Mouse (Mus musculus): ENCODE results near the gene Tdrd9. TPM values are rescaled to one million over a fixed set of nuclear protein-coding genes. Genes with fewer than 3 reads are reported as not detected.

Gene Tdrd9
- polyA plus RNA-seq, 1 experiment from 2014 or later = 0.23 TPM

DNA sequence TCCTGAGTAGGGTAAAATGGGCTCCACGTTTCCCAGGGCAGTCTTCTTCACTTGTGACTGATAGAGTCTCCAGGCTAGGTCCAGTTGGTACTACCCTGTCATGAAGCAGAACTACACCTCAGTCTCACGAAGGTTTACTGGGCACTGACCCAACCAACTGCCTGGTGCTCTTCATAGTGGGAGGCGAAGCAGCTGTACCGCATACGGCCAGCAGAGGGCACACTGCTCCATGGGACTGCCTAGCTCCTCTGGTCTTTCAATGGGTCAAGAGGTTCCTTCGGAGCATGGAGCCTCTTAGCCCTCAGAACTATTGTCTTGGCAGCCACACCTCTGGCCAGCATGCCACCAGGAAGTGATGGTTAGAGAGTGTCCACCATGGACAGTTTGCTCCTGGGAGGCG lies 142.4 kb downstream of the Tdrd9 start:
- Histone ChIP-seq H3K36me3 (no peaks in the 10 kb centered on the region), H3K27me3 (peaks cover 30% of the 10 kb centered on the region), H3K4me3 (replicated peaks) (no peak overlapping the region), H3K4me2 (replicated peaks) (no peak overlapping the region), H3K9me3 (no peaks in the 10 kb centered on the region), H3K4me1 (replicated peaks) (no peaks in the 10 kb centered on the region), H3K27ac (no peak overlapping the region), H3K9ac (replicated peaks) (no peak overlapping the region)
- 9% methylated on average over 7 of the region's 7 CpGs for WGBS
- ATAC-seq = peak; percentile 51

DNA sequence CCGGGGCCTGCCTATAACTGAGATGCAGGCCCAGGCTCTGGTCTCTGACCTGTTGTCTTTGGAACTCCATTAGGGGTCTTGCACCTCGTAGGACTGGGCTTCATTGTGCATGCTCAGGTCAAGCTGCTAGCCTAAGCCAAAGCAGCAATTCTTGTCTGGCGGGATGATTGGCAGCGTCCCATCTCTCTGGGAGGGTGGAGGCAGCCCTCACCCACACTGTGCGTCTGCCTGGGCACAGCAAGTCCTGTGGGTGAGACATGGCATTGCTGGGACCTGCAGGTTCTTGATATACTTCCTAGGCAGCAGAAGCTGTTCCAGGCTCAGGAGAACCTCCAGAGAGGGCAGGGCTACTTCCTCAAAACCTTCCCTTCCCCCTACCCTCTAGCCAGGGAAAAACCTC lies 145.6 kb downstream of the Tdrd9 start:
- no peaks in the 10 kb centered on the region for H3K9me3 ChIP-seq

DNA sequence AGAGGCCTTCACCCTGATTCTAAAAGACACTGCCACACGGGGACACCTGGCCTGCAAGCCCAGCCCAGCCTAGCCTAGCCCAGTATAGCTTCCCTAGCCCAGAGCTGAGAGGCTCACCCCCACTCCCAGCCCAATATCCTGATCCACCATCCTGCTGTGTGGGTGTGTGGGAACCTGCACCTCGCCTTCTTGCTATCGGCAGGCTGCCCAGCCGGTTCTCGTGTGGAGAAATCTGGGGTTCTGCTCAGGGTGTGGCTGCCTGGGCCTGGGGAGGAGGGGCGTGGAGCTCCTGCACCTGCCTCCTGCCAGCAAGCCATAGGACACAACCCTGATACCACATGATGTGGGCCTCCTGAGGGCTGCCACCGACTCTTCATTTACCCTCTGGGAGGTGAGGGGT lies 146.3 kb downstream of the Tdrd9 start:
- no peak overlapping the region for H3K4me2 ChIP-seq (replicated peaks)
- no peak for ATAC-seq
- no peaks in the 10 kb centered on the region for H3K4me1 ChIP-seq (replicated peaks)
- 79% methylated on average over 7 of the region's 7 CpGs for WGBS
- H3K4me3 ChIP-seq (replicated peaks) = no peak overlapping the region
- no peak overlapping the region for H3K27ac ChIP-seq
- peaks cover 19% of the 10 kb centered on the region; the same call in 1 of the 2 replicates for H3K27me3 ChIP-seq
- H3K36me3 ChIP-seq = no peaks in the 10 kb centered on the region
- H3K9me3 ChIP-seq = no peaks in the 10 kb centered on the region
- no peak overlapping the region for H3K9ac ChIP-seq (replicated peaks)

More for the DNA sequence above, 145.6 kb downstream of the Tdrd9 start:
- no peak for ATAC-seq
- Histone ChIP-seq H3K4me1 (replicated peaks) (no peaks in the 10 kb centered on the region), H3K36me3 (no peaks in the 10 kb centered on the region), H3K4me2 (replicated peaks) (no peak overlapping the region), H3K27ac (no peak overlapping the region), H3K27me3 (peaks cover 24% of the 10 kb centered on the region), H3K9ac (replicated peaks) (no peak overlapping the region), H3K4me3 (replicated peaks) (no peak overlapping the region)
- 79% methylated on average over 5 of the region's 5 CpGs for WGBS

Small RNA genes lying within 50 kb of the gene (microRNA-seq; reads per million reads assigned to microRNA genes)
- gene Mir3073a (not detected), gene Mir3073b (not detected)

Other genes starting within 250 kb of the Tdrd9 start
- 545 and 546 TPM in 2 replicates for gene Klc1, start 212.7 kb upstream of the Tdrd9 start, polyA plus RNA-seq (2015; fragmentation: Nextera tagmentation; extraction: Ambion mirVana)
- gene Xrcc3, start 157.7 kb upstream of the Tdrd9 start, polyA plus RNA-seq (2015; fragmentation: Nextera tagmentation; extraction: Ambion mirVana) = 3.9 and 4.4 TPM in 2 replicates
- 34.7 and 36.6 TPM in 2 replicates for gene Zfyve21, start 157.4 kb upstream of the Tdrd9 start, polyA plus RNA-seq (2015; fragmentation: Nextera tagmentation; extraction: Ambion mirVana)
- gene Ppp1r13b, start 63.4 kb upstream of the Tdrd9 start, polyA plus RNA-seq (2015; fragmentation: Nextera tagmentation; extraction: Ambion mirVana) = 17.8 and 19.7 TPM in 2 replicates
- 697 and 714 TPM in 2 replicates for gene Atp5mpl, start 4.6 kb upstream of the Tdrd9 start, polyA plus RNA-seq (2015; fragmentation: Nextera tagmentation; extraction: Ambion mirVana)
- not detected in 2 replicates for gene Rd3l, start 9.8 kb downstream of the Tdrd9 start, polyA plus RNA-seq (2015; fragmentation: Nextera tagmentation; extraction: Ambion mirVana)
- 0.52 and 0.90 TPM in 2 replicates for gene Aspg, start 135.1 kb downstream of the Tdrd9 start, polyA plus RNA-seq (2015; fragmentation: Nextera tagmentation; extraction: Ambion mirVana)
- gene Kif26a, start 174.6 kb downstream of the Tdrd9 start, polyA plus RNA-seq (2015; fragmentation: Nextera tagmentation; extraction: Ambion mirVana) = 7.0 and 11.4 TPM in 2 replicates